Mouse (Mus musculus) kidney, adult 2 months (tissue): ENCODE measurements around the gene Olah. TPM values are rescaled to one million over a fixed set of nuclear protein-coding genes. Genes with fewer than 3 reads are reported as not detected.

Experiments
- DNase-seq: peaks from one replicate; pipeline ENCODE4 v3.0.0; 2021
- H3K27ac ChIP-seq: fragments of 200-500 bp; 2 replicates; pipeline ENCODE4 v1.5.1; 2012; ENCODE audit warnings: low read depth, low read length, control low read depth, inconsistent platforms; ENCODE audit not compliant: insufficient read depth
- H3K27me3 ChIP-seq: fragments of 200-500 bp; replicated peaks from 2 replicates; pipeline ENCODE4 v1.6.1; 2012; ENCODE audit warnings: mild to moderate bottlenecking, moderate library complexity, low read length, inconsistent platforms; ENCODE audit not compliant: control insufficient read depth, insufficient read depth
- H3K36me3 ChIP-seq: fragments of 200-500 bp; 2 replicates; pipeline ENCODE4 v1.6.1; 2012; ENCODE audit warnings: mild to moderate bottlenecking, moderate library complexity, low read length, inconsistent platforms; ENCODE audit not compliant: control insufficient read depth, insufficient read depth
- H3K4me1 ChIP-seq: fragments of 200-500 bp; 2 replicates; pipeline ENCODE4 v1.6.1; 2011; ENCODE audit warnings: low read length; ENCODE audit not compliant: control insufficient read depth, insufficient read depth
- H3K4me3 ChIP-seq: fragments of 200-500 bp; 2 replicates; pipeline ENCODE4 v1.5.1; 2011; ENCODE audit warnings: mild to moderate bottlenecking, low read depth, low read length, control low read depth; ENCODE audit not compliant: insufficient read depth
- CTCF ChIP-seq: fragments of 200-500 bp; conservative IDR thresholded peaks from 2 replicates; pipeline ENCODE4 v1.5.1; 2011; ENCODE audit warnings: low read depth, mild to moderate bottlenecking, control low read depth, low read length, moderate library complexity, mixed read lengths; ENCODE audit not compliant: insufficient read depth, insufficient read length
- POLR2A ChIP-seq: fragments of 200-500 bp; IDR thresholded peaks from one replicate; pipeline ENCODE4 v1.6.1; 2011; ENCODE audit warnings: low read depth, low read length, control low read depth
- WGBS: fragments of 180-500 bp; shearing (Covaris S2); methylation state at CpG from one replicate; pipeline ENCODE4 v1.1.7; 2018; 5-methylcytosine and 5-hydroxymethylcytosine counted together
- polyA plus RNA-seq: library from polyadenylated mRNA; depleted of rRNA; stranded (reverse); fragments of >200 nt; gene quantifications from 2 replicates; pipeline ENCODE4 v1.2.3, GENCODE M21; 2012; rRNA removed

Olah gene
- polyA plus RNA-seq, 1 experiment, result not detected

GRCm38 (mm10) chr2:3292170-3292569 is 104.8 kb downstream of the Olah start:
- 93% methylated on average over 1 of the region's 1 CpGs for WGBS
- no peaks in the 10 kb centered on the region for H3K27me3 ChIP-seq
- no peaks in the 10 kb centered on the region for H3K36me3 ChIP-seq
- no peak overlapping the region for H3K4me3 ChIP-seq
- H3K4me1 ChIP-seq, result no peaks in the 10 kb centered on the region
- TF ChIP-seq POLR2A (no peak), CTCF (no peak)
- no peak overlapping the region for H3K27ac ChIP-seq
- no peak for DNase-seq

Other genes starting within 250 kb of the Olah start
- gene Nmt2, start 113.0 kb downstream of the Olah start, polyA plus RNA-seq, result 5.0 and 5.9 TPM in 2 replicates
- 3.6 and 3.7 TPM in 2 replicates for gene Rpp38, start 64.6 kb downstream of the Olah start, polyA plus RNA-seq
- gene Acbd7, start 61.0 kb downstream of the Olah start, polyA plus RNA-seq, result not detected in 2 replicates
- 0.17 TPM in 1 of 2 replicates, not detected in the other for gene Meig1, start 25.4 kb upstream of the Olah start, polyA plus RNA-seq
- gene Dclre1c, start 26.9 kb upstream of the Olah start, polyA plus RNA-seq, result 2.1 and 2.3 TPM in 2 replicates
- gene Suv39h2, start 77.8 kb upstream of the Olah start, polyA plus RNA-seq, result 0.16 and 0.22 TPM in 2 replicates
- gene Gm45902, start 115.6 kb upstream of the Olah start, polyA plus RNA-seq, result 0.72 and 0.80 TPM in 2 replicates
- gene Hspa14, start 115.6 kb upstream of the Olah start, polyA plus RNA-seq, result 20.1 and 21.6 TPM in 2 replicates
- 0.53 and 0.64 TPM in 2 replicates for gene Cdnf, start 115.8 kb upstream of the Olah start, polyA plus RNA-seq
- gene Fam107b, start 173.3 kb upstream of the Olah start, polyA plus RNA-seq, result 54.3 and 56.1 TPM in 2 replicates